Mouse (Mus musculus) testis, adult 2 months (tissue): ENCODE measurements at regions not wholly inside any gene's neighbourhood (a gene's known extent, or its start where the extent isn't known, plus 50 kb on each side); places are given as distances from the start of the nearest gene placed in this dataset.

ENCODE experiments used
- CTCF ChIP-seq: fragments of 200-500 bp; IDR thresholded peaks from 2 replicates; pipeline ENCODE4 v1.5.1; 2012; ENCODE audit warnings: low read depth, mild to moderate bottlenecking, inconsistent platforms, low read length, moderate library complexity; ENCODE audit not compliant: control insufficient read depth, insufficient read depth, insufficient replicate concordance
- POLR2A ChIP-seq: fragments of 200-500 bp; IDR thresholded peaks from 2 replicates; pipeline ENCODE4 v1.6.1; 2012; ENCODE audit warnings: low read depth, mild to moderate bottlenecking, inconsistent platforms, low read length, moderate library complexity; ENCODE audit not compliant: control insufficient read depth

GRCm38 (mm10) chr15:94208476-94208875 lies 256.7 kb downstream of the Adamts20 start:
- no peak for TF ChIP-seq CTCF
- TF ChIP-seq POLR2A, result no peak
